Mouse (Mus musculus): ENCODE measurements around the gene Car6. TPM values are rescaled to one million over a fixed set of nuclear protein-coding genes. Genes with fewer than 3 reads are reported as not detected.

Gene Car6
- polyA plus RNA-seq, 1 experiment from 2014 or later, result 0.27 TPM

DNA sequence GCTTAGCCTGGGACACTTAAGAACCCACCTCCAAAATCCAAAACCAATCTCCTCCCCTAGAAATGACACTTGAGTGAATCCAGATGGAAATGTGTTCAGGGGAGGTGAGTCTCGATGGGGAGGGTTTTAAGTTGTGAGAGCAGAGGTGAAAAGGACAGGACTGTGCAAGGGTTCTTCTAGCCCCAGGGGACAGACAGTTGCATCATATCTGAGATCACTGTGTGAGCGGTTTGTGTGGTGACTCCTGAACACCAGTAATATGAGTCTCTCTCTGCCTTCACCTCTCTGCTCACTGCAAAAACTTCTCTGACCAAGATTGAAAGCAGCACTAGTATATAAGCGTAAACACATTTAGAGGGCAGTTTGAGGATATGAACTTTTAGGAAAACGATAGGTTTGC lies 54.8 kb downstream of the Car6 start:
- no peaks in the 10 kb centered on the region for H3K27me3 ChIP-seq (replicated peaks; ENCODE audit: low read depth, poor library complexity, severe bottlenecking)
- H3K4me1 ChIP-seq, result peaks cover 12% of the 10 kb centered on the region
- no peak overlapping the region for H3K27ac ChIP-seq (replicated peaks)
- WGBS, result 61% methylated on average over 4 of the region's 4 CpGs
- DNase-seq (ENCODE audit: low spot score), result no peak
- peaks cover 15% of the 10 kb centered on the region; the same call in 1 of the 2 replicates for H3K9me3 ChIP-seq
- H3K36me3 ChIP-seq (replicated peaks), result no peaks in the 10 kb centered on the region
- no peak overlapping the region for H3K4me3 ChIP-seq

DNA sequence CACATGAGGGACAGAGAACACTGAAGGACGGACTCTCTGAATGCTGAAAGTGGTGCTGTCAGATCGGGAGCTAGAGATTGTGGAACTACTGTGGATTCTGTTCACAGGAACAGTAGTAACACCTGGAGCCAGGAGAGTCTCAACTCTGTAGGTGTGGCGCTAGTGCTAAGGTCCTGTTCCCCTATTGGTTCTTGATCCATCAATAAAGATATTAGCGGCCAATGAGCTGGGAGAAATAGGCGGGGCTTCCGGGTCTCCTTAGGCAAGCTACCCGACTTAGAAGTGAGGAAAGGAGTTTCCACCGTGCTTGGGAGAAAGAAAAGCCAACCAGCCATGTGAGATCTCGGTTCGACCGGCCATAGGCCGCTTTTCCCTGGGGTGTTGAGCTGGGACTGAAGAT lies 56.9 kb downstream of the Car6 start:
- Histone ChIP-seq H3K9me3 (peaks cover 11% of the 10 kb centered on the region; the same call in 1 of the 2 replicates), H3K36me3 (replicated peaks) (no peaks in the 10 kb centered on the region), H3K27me3 (replicated peaks; ENCODE audit: low read depth, poor library complexity, severe bottlenecking) (peaks cover 6% of the 10 kb centered on the region; the same call in 1 of the 2 replicates), H3K4me3 (peak overlapping the region; percentile 30; the same call in 1 of the 2 replicates), H3K27ac (replicated peaks) (no peak overlapping the region; the same call in 1 of the 2 replicates), H3K4me1 (peaks cover 17% of the 10 kb centered on the region)
- peak; percentile 34 for DNase-seq (ENCODE audit: low spot score)
- WGBS, result 19% methylated on average over 12 of the region's 12 CpGs

DNA sequence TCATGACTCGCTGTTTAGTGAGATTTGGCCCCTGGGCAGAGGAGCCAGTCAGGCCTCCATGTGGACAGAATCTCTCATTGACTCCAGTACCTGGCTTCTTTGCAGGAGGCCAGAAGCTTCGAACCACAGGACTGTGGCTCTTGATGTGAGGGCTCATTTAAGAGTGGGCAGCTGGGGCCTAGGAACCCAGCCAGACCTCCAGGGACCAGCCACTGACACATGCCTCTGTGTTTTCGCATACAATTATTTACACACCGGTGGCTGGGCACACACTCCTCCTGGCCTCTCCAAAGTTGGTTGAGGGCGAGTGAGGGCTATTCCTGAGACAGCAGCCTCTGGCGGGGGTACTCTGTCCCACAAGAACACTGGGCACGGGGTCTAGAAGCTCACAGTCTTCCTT lies 60.8 kb downstream of the Car6 start:
- no peak overlapping the region for H3K4me3 ChIP-seq
- WGBS, result 82% methylated on average over 7 of the region's 7 CpGs
- H3K27me3 ChIP-seq (replicated peaks; ENCODE audit: low read depth, poor library complexity, severe bottlenecking), result peaks cover 10% of the 10 kb centered on the region; the same call in 1 of the 2 replicates
- no peaks in the 10 kb centered on the region for H3K36me3 ChIP-seq (replicated peaks)
- no peaks in the 10 kb centered on the region for H3K9me3 ChIP-seq
- peaks cover 38% of the 10 kb centered on the region for H3K4me1 ChIP-seq
- no peak for DNase-seq (ENCODE audit: low spot score)
- no peak overlapping the region for H3K27ac ChIP-seq (replicated peaks)

GRCm38 (mm10) chr4:150139090-150139489 lies 62.0 kb downstream of the Car6 start:
- 71% methylated on average over 13 of the region's 13 CpGs for WGBS
- Histone ChIP-seq H3K27me3 (replicated peaks; ENCODE audit: low read depth, poor library complexity, severe bottlenecking) (peaks cover 11% of the 10 kb centered on the region; the same call in 1 of the 2 replicates), H3K4me1 (peaks cover 39% of the 10 kb centered on the region), H3K4me3 (no peak overlapping the region), H3K9me3 (no peaks in the 10 kb centered on the region), H3K27ac (replicated peaks) (no peak overlapping the region), H3K36me3 (replicated peaks) (no peaks in the 10 kb centered on the region)
- DNase-seq (ENCODE audit: low spot score), result no peak

- no peaks in the 10 kb centered on the region for H3K36me3 ChIP-seq (replicated peaks)
- WGBS, result 27% methylated on average over 9 of the region's 9 CpGs
- peaks cover 19% of the 10 kb centered on the region for H3K27me3 ChIP-seq (replicated peaks; ENCODE audit: low read depth, poor library complexity, severe bottlenecking)
- 0 out of 2 replicates have a peak overlapping the region, but pooled peaks have one; percentile 45 for H3K27ac ChIP-seq (replicated peaks)
- no peaks in the 10 kb centered on the region for H3K9me3 ChIP-seq
- H3K4me1 ChIP-seq, result peaks cover 48% of the 10 kb centered on the region
- peak; percentile 81 for DNase-seq (ENCODE audit: low spot score)
- peak overlapping the region; percentile 45 for H3K4me3 ChIP-seq
Observed at GRCm38 (mm10) chr4:150138084-150138543, 63.0 kb downstream of the Car6 start.

GRCm38 (mm10) chr4:150137368-150138083 lies 63.6 kb downstream of the Car6 start:
- peaks cover 54% of the 10 kb centered on the region for H3K4me1 ChIP-seq
- peaks cover 19% of the 10 kb centered on the region for H3K27me3 ChIP-seq (replicated peaks; ENCODE audit: low read depth, poor library complexity, severe bottlenecking)
- no peaks in the 10 kb centered on the region for H3K9me3 ChIP-seq
- WGBS, result 83% methylated on average over 7 of the region's 7 CpGs
- H3K27ac ChIP-seq (replicated peaks), result no peak overlapping the region
- DNase-seq (ENCODE audit: low spot score), result no peak
- no peaks in the 10 kb centered on the region for H3K36me3 ChIP-seq (replicated peaks)
- H3K4me3 ChIP-seq, result peak overlapping the region; percentile 45; the same call in 1 of the 2 replicates

Other genes starting within 250 kb of the Car6 start
- 16.7 and 21.4 TPM in 2 replicates for gene Spsb1, start 246.3 kb downstream of the Car6 start, polyA plus RNA-seq (2016; fragmentation: Nextera tagmentation; extraction: Ambion mirVana)
- gene H6pd, start 192.3 kb downstream of the Car6 start, polyA plus RNA-seq (2016; fragmentation: Nextera tagmentation; extraction: Ambion mirVana), result 4.9 and 5.3 TPM in 2 replicates
- 0.49 and 0.55 TPM in 2 replicates for gene Gpr157, start 114.0 kb downstream of the Car6 start, polyA plus RNA-seq (2016; fragmentation: Nextera tagmentation; extraction: Ambion mirVana)
- 1.4 and 1.7 TPM in 2 replicates for gene Slc2a5, start 82.0 kb downstream of the Car6 start, polyA plus RNA-seq (2016; fragmentation: Nextera tagmentation; extraction: Ambion mirVana)
- gene Slc2a7, start 52.4 kb downstream of the Car6 start, polyA plus RNA-seq (2016; fragmentation: Nextera tagmentation; extraction: Ambion mirVana), result not detected in 2 replicates
- gene Eno1, start 35.4 kb upstream of the Car6 start, polyA plus RNA-seq (2016; fragmentation: Nextera tagmentation; extraction: Ambion mirVana), result 3,458 and 4,025 TPM in 2 replicates
- 26.1 and 31.4 TPM in 2 replicates for gene Rere, start 80.3 kb upstream of the Car6 start, polyA plus RNA-seq (2016; fragmentation: Nextera tagmentation; extraction: Ambion mirVana)

Measured in embryonic facial prominence, embryonic 10.5 days (tissue).